Mouse (Mus musculus) heart, embryonic 15.5 days (tissue): ENCODE measurements at regions not wholly inside any gene's neighbourhood (a gene's known extent, or its start where the extent isn't known, plus 50 kb on each side); places are given as distances from the start of the nearest gene placed in this dataset.

Experiments used
- ATAC-seq: fragments of 200-750 bp; cut with Nextera tagmentation; replicated peaks from 2 replicates; pipeline ENCODE4 v1.8.0; 2017; ENCODE audit warnings: low read depth, moderate TSS enrichment; ENCODE audit not compliant: insufficient number of reproducible peaks, insufficient read depth, low FRiP score
- H3K27ac ChIP-seq: fragments of 300-500 bp; sonication (generic); 2 replicates; pipeline ENCODE4 v1.5.1; 2015; ENCODE audit warnings: mild to moderate bottlenecking, inconsistent platforms
- H3K27me3 ChIP-seq: fragments of 300-500 bp; sonication (generic); 2 replicates; pipeline ENCODE4 v1.6.1; 2015; ENCODE audit warnings: inconsistent platforms
- H3K36me3 ChIP-seq: fragments of 300-500 bp; sonication (generic); 2 replicates; pipeline ENCODE4 v1.6.1; 2015; ENCODE audit warnings: mild to moderate bottlenecking, inconsistent platforms
- H3K4me1 ChIP-seq: fragments of 300-500 bp; sonication (generic); replicated peaks from 2 replicates; pipeline ENCODE4 v1.6.1; 2015; ENCODE audit warnings: inconsistent platforms
- H3K4me2 ChIP-seq: fragments of 300-500 bp; sonication (generic); 2 replicates; pipeline ENCODE4 v1.6.1; 2015; ENCODE audit warnings: inconsistent platforms, mild to moderate bottlenecking, moderate library complexity
- H3K4me3 ChIP-seq: fragments of 300-500 bp; sonication (generic); 2 replicates; pipeline ENCODE4 v1.5.1; 2015; ENCODE audit warnings: mild to moderate bottlenecking, inconsistent platforms
- H3K9ac ChIP-seq: fragments of 300-500 bp; sonication (generic); 2 replicates; pipeline ENCODE4 v1.6.1; 2015; ENCODE audit warnings: mild to moderate bottlenecking, inconsistent platforms
- H3K9me3 ChIP-seq: fragments of 300-500 bp; sonication (generic); replicated peaks from 2 replicates; pipeline ENCODE4 v1.6.1; 2016; ENCODE audit warnings: inconsistent platforms
- WGBS: fragments of 180-500 bp; shearing (Covaris S2); methylation state at CpG from one replicate; pipeline ENCODE4 v1.1.7; 2015; ENCODE audit warnings: mixed read lengths; 5-methylcytosine and 5-hydroxymethylcytosine counted together

- no peak overlapping the region for H3K4me2 ChIP-seq
- H3K27ac ChIP-seq = no peak overlapping the region
- WGBS = 16% methylated on average over 2 of the region's 2 CpGs
- no peak overlapping the region for H3K9ac ChIP-seq
- no peaks in the 10 kb centered on the region for H3K4me1 ChIP-seq
- H3K36me3 ChIP-seq = no peaks in the 10 kb centered on the region
- H3K4me3 ChIP-seq = no peak overlapping the region
- H3K9me3 ChIP-seq = no peaks in the 10 kb centered on the region
- no peaks in the 10 kb centered on the region for H3K27me3 ChIP-seq
- no peak for ATAC-seq
These were observed 337.4 kb upstream of the Ube2e3 start for GRCm38 (mm10) chr2:78530535-78530934.

GRCm38 (mm10) chr2:78520258-78521023 lies 347.5 kb upstream of the Ube2e3 start:
- H3K4me1 ChIP-seq = no peaks in the 10 kb centered on the region
- H3K36me3 ChIP-seq = no peaks in the 10 kb centered on the region
- H3K4me2 ChIP-seq = no peak overlapping the region
- no peaks in the 10 kb centered on the region for H3K9me3 ChIP-seq
- no peak for ATAC-seq
- H3K27me3 ChIP-seq = no peaks in the 10 kb centered on the region
- WGBS = 84% methylated on average over 4 of the region's 4 CpGs
- H3K4me3 ChIP-seq = no peak overlapping the region
- no peak overlapping the region for H3K27ac ChIP-seq
- no peak overlapping the region for H3K9ac ChIP-seq

- no peak overlapping the region for H3K9ac ChIP-seq
- no peaks in the 10 kb centered on the region for H3K4me1 ChIP-seq
- no peak overlapping the region for H3K27ac ChIP-seq
- H3K4me2 ChIP-seq = no peak overlapping the region
- no peaks in the 10 kb centered on the region for H3K36me3 ChIP-seq
- H3K9me3 ChIP-seq = no peaks in the 10 kb centered on the region
- ATAC-seq = no peak
- H3K4me3 ChIP-seq = no peak overlapping the region
- H3K27me3 ChIP-seq = no peaks in the 10 kb centered on the region
These were observed 374.8 kb upstream of the Ube2e3 start for GRCm38 (mm10) chr2:78493115-78493514.

- no peak for ATAC-seq
- Histone ChIP-seq H3K4me2 (no peak overlapping the region), H3K27me3 (no peaks in the 10 kb centered on the region), H3K9me3 (no peaks in the 10 kb centered on the region), H3K4me3 (no peak overlapping the region), H3K4me1 (no peaks in the 10 kb centered on the region), H3K9ac (no peak overlapping the region), H3K27ac (no peak overlapping the region), H3K36me3 (no peaks in the 10 kb centered on the region)
- 70% methylated on average over 4 of the region's 4 CpGs for WGBS
These were observed 387.9 kb upstream of the Ube2e3 start for GRCm38 (mm10) chr2:78480036-78480435.

GRCm38 (mm10) chr2:78459444-78459843 lies 408.5 kb upstream of the Ube2e3 start:
- Histone ChIP-seq H3K4me1 (no peaks in the 10 kb centered on the region), H3K4me2 (no peak overlapping the region), H3K36me3 (no peaks in the 10 kb centered on the region), H3K4me3 (no peak overlapping the region), H3K27me3 (no peaks in the 10 kb centered on the region), H3K27ac (no peak overlapping the region), H3K9ac (no peak overlapping the region), H3K9me3 (no peaks in the 10 kb centered on the region)
- WGBS = 87% methylated on average over 4 of the region's 4 CpGs
- no peak for ATAC-seq

- no peaks in the 10 kb centered on the region for H3K27me3 ChIP-seq
- H3K4me2 ChIP-seq = no peak overlapping the region
- H3K9ac ChIP-seq = no peak overlapping the region
- WGBS = 70% methylated on average over 3 of the region's 3 CpGs
- H3K4me3 ChIP-seq = no peak overlapping the region
- no peak for ATAC-seq
- H3K9me3 ChIP-seq = no peaks in the 10 kb centered on the region
- no peak overlapping the region for H3K27ac ChIP-seq
- H3K36me3 ChIP-seq = no peaks in the 10 kb centered on the region
- no peaks in the 10 kb centered on the region for H3K4me1 ChIP-seq
These were observed 414.5 kb upstream of the Ube2e3 start for GRCm38 (mm10) chr2:78453411-78453810.

GRCm38 (mm10) chr2:78436816-78437215 lies 431.1 kb upstream of the Ube2e3 start:
- Histone ChIP-seq H3K4me2 (no peak overlapping the region), H3K27ac (no peak overlapping the region), H3K27me3 (no peaks in the 10 kb centered on the region), H3K36me3 (no peaks in the 10 kb centered on the region), H3K4me3 (no peak overlapping the region), H3K9me3 (no peaks in the 10 kb centered on the region), H3K9ac (no peak overlapping the region), H3K4me1 (no peaks in the 10 kb centered on the region)
- ATAC-seq = no peak

- Histone ChIP-seq H3K9me3 (no peaks in the 10 kb centered on the region), H3K27me3 (no peaks in the 10 kb centered on the region), H3K36me3 (no peaks in the 10 kb centered on the region), H3K27ac (no peak overlapping the region), H3K4me1 (no peaks in the 10 kb centered on the region), H3K4me2 (no peak overlapping the region), H3K9ac (no peak overlapping the region), H3K4me3 (no peak overlapping the region)
- ATAC-seq = no peak
- WGBS = 66% methylated on average over 2 of the region's 2 CpGs
These were observed 432.9 kb upstream of the Ube2e3 start for GRCm38 (mm10) chr2:78435071-78435470.

- Histone ChIP-seq H3K4me2 (no peak overlapping the region), H3K27me3 (no peaks in the 10 kb centered on the region), H3K9ac (no peak overlapping the region), H3K27ac (no peak overlapping the region), H3K4me3 (no peak overlapping the region), H3K36me3 (no peaks in the 10 kb centered on the region), H3K4me1 (no peaks in the 10 kb centered on the region), H3K9me3 (no peaks in the 10 kb centered on the region)
- ATAC-seq = no peak
These were observed 440.1 kb upstream of the Ube2e3 start for GRCm38 (mm10) chr2:78427659-78428336.

GRCm38 (mm10) chr2:78418561-78419338 lies 449.2 kb upstream of the Ube2e3 start:
- Histone ChIP-seq H3K27ac (no peak overlapping the region), H3K36me3 (no peaks in the 10 kb centered on the region), H3K4me1 (no peaks in the 10 kb centered on the region), H3K9me3 (no peaks in the 10 kb centered on the region), H3K9ac (no peak overlapping the region), H3K4me2 (no peak overlapping the region), H3K4me3 (no peak overlapping the region), H3K27me3 (no peaks in the 10 kb centered on the region)
- WGBS = 56% methylated on average over 3 of the region's 3 CpGs
- no peak for ATAC-seq

- 37% methylated on average over 2 of the region's 2 CpGs for WGBS
- no peak overlapping the region for H3K9ac ChIP-seq
- ATAC-seq = no peak
- no peak overlapping the region for H3K27ac ChIP-seq
- no peak overlapping the region for H3K4me3 ChIP-seq
- H3K27me3 ChIP-seq = no peaks in the 10 kb centered on the region
- no peaks in the 10 kb centered on the region for H3K9me3 ChIP-seq
- no peaks in the 10 kb centered on the region for H3K36me3 ChIP-seq
- no peaks in the 10 kb centered on the region for H3K4me1 ChIP-seq
- H3K4me2 ChIP-seq = no peak overlapping the region
These were observed 451.3 kb upstream of the Ube2e3 start for GRCm38 (mm10) chr2:78416574-78417109.
